Mouse (Mus musculus): ENCODE data around the gene Wipf3. TPM values are rescaled to one million over a fixed set of nuclear protein-coding genes. Genes with fewer than 3 reads are reported as not detected.

Wipf3 gene
- total RNA-seq, 1 experiment, result 1.4 TPM

GRCm38 (mm10) chr6:54406116-54406515, 23.3 kb upstream of the Wipf3 start:
- H3K4me3 ChIP-seq (ENCODE audit: insufficient read depth in 1 of 2, low read depth in 1 of 2, low read length in 2 of 2, poor library complexity in 1 of 2, severe bottlenecking in 1 of 2), result no peak overlapping the region
- H3K9me3 ChIP-seq (ENCODE audit: control insufficient read depth, insufficient read depth, low read depth, low read length), result no peaks in the 10 kb centered on the region
- no peaks in the 10 kb centered on the region for H3K36me3 ChIP-seq (ENCODE audit: control insufficient read depth, insufficient read depth, low read length, poor library complexity, severe bottlenecking)
- TF ChIP-seq ZC3H11A (IDR thresholded peaks at IDR 0.05; ENCODE audit: borderline replicate concordance, low read depth, low read length) (no peak), ZNF384 (IDR thresholded peaks at IDR 0.05; ENCODE audit: low read depth, low read length) (no peak), CHD2 (IDR thresholded peaks at IDR 0.05; ENCODE audit: low read depth, low read length) (no peak), MAFK (IDR thresholded peaks at IDR 0.05; ENCODE audit: insufficient read depth, low read depth, low read length) (no peak), HCFC1 (IDR thresholded peaks at IDR 0.05; ENCODE audit: borderline replicate concordance, insufficient read depth, low read length) (no peak)
- peak; percentile 13 for DNase-seq (ENCODE audit: low read depth, low spot score)
- in situ Hi-C loops (cut with MboI; ENCODE audit: low sequenced_read_pairs in 2 of 2, unreplicated experiment in 2 of 2), result no loop called here
- no peak overlapping the region for H3K9ac ChIP-seq (ENCODE audit: insufficient read depth, low read depth, low read length, poor library complexity, severe bottlenecking)
- no peak overlapping the region for H3K27ac ChIP-seq (ENCODE audit: insufficient read depth, low read depth, low read length, poor library complexity, severe bottlenecking)
- H3K4me1 ChIP-seq (ENCODE audit: control insufficient read depth in 2 of 2, insufficient read depth in 2 of 2, low read length in 2 of 2, poor library complexity in 1 of 2), result 0 out of 4 replicates have a peak, but pooled peaks cover 0 to 2% of the 10 kb centered on the region in 2 experiments

GRCm38 (mm10) chr6:54409271-54409670, 20.1 kb upstream of the Wipf3 start:
- H3K9ac ChIP-seq (ENCODE audit: insufficient read depth, low read depth, low read length, poor library complexity, severe bottlenecking), result no peak overlapping the region
- H3K4me1 ChIP-seq (ENCODE audit: control insufficient read depth in 2 of 2, insufficient read depth in 2 of 2, low read length in 2 of 2, poor library complexity in 1 of 2), result 0 out of 4 replicates have a peak, but pooled peaks cover 0 to 2% of the 10 kb centered on the region in 2 experiments
- 0 out of 2 replicates have a peak overlapping the region, but pooled peaks have one; percentile 10 for H3K27ac ChIP-seq (ENCODE audit: insufficient read depth, low read depth, low read length, poor library complexity, severe bottlenecking)
- no peaks in the 10 kb centered on the region for H3K36me3 ChIP-seq (ENCODE audit: control insufficient read depth, insufficient read depth, low read length, poor library complexity, severe bottlenecking)
- TF ChIP-seq ZNF384 (IDR thresholded peaks at IDR 0.05; ENCODE audit: low read depth, low read length) (no peak), MAFK (IDR thresholded peaks at IDR 0.05; ENCODE audit: insufficient read depth, low read depth, low read length) (no peak), CHD2 (IDR thresholded peaks at IDR 0.05; ENCODE audit: low read depth, low read length) (no peak), HCFC1 (IDR thresholded peaks at IDR 0.05; ENCODE audit: borderline replicate concordance, insufficient read depth, low read length) (no peak), ZC3H11A (IDR thresholded peaks at IDR 0.05; ENCODE audit: borderline replicate concordance, low read depth, low read length) (no peak)
- no peak overlapping the region for H3K4me3 ChIP-seq (ENCODE audit: insufficient read depth in 1 of 2, low read depth in 1 of 2, low read length in 2 of 2, poor library complexity in 1 of 2, severe bottlenecking in 1 of 2)
- in situ Hi-C loops (cut with MboI; ENCODE audit: low sequenced_read_pairs in 2 of 2, unreplicated experiment in 2 of 2), result no loop called here
- no peaks in the 10 kb centered on the region for H3K9me3 ChIP-seq (ENCODE audit: control insufficient read depth, insufficient read depth, low read depth, low read length)
- DNase-seq (ENCODE audit: low read depth, low spot score), result no peak

GRCm38 (mm10) chr6:54410451-54410850, 19.0 kb upstream of the Wipf3 start:
- no peak overlapping the region for H3K4me3 ChIP-seq (ENCODE audit: insufficient read depth in 1 of 2, low read depth in 1 of 2, low read length in 2 of 2, poor library complexity in 1 of 2, severe bottlenecking in 1 of 2)
- TF ChIP-seq ZC3H11A (IDR thresholded peaks at IDR 0.05; ENCODE audit: borderline replicate concordance, low read depth, low read length) (no peak), MAFK (IDR thresholded peaks at IDR 0.05; ENCODE audit: insufficient read depth, low read depth, low read length) (no peak), ZNF384 (IDR thresholded peaks at IDR 0.05; ENCODE audit: low read depth, low read length) (no peak), HCFC1 (IDR thresholded peaks at IDR 0.05; ENCODE audit: borderline replicate concordance, insufficient read depth, low read length) (no peak), CHD2 (IDR thresholded peaks at IDR 0.05; ENCODE audit: low read depth, low read length) (no peak)
- no peak overlapping the region for H3K9ac ChIP-seq (ENCODE audit: insufficient read depth, low read depth, low read length, poor library complexity, severe bottlenecking)
- H3K4me1 ChIP-seq (ENCODE audit: control insufficient read depth in 2 of 2, insufficient read depth in 2 of 2, low read length in 2 of 2, poor library complexity in 1 of 2), result 0 out of 4 replicates have a peak, but pooled peaks cover 0 to 2% of the 10 kb centered on the region in 2 experiments
- no peaks in the 10 kb centered on the region for H3K9me3 ChIP-seq (ENCODE audit: control insufficient read depth, insufficient read depth, low read depth, low read length)
- no peak overlapping the region for H3K27ac ChIP-seq (ENCODE audit: insufficient read depth, low read depth, low read length, poor library complexity, severe bottlenecking)
- no peaks in the 10 kb centered on the region for H3K36me3 ChIP-seq (ENCODE audit: control insufficient read depth, insufficient read depth, low read length, poor library complexity, severe bottlenecking)
- in situ Hi-C loops (cut with MboI; ENCODE audit: low sequenced_read_pairs in 2 of 2, unreplicated experiment in 2 of 2), result no loop called here
- DNase-seq (ENCODE audit: low read depth, low spot score), result no peak

GRCm38 (mm10) chr6:54411591-54411990, 17.8 kb upstream of the Wipf3 start:
- in situ Hi-C loops (cut with MboI; ENCODE audit: low sequenced_read_pairs in 2 of 2, unreplicated experiment in 2 of 2), result no loop called here
- no peaks in the 10 kb centered on the region for H3K9me3 ChIP-seq (ENCODE audit: control insufficient read depth, insufficient read depth, low read depth, low read length)
- DNase-seq (ENCODE audit: low read depth, low spot score), result no peak
- no peak overlapping the region for H3K9ac ChIP-seq (ENCODE audit: insufficient read depth, low read depth, low read length, poor library complexity, severe bottlenecking)
- TF ChIP-seq ZC3H11A (IDR thresholded peaks at IDR 0.05; ENCODE audit: borderline replicate concordance, low read depth, low read length) (no peak), MAFK (IDR thresholded peaks at IDR 0.05; ENCODE audit: insufficient read depth, low read depth, low read length) (no peak), CHD2 (IDR thresholded peaks at IDR 0.05; ENCODE audit: low read depth, low read length) (no peak), HCFC1 (IDR thresholded peaks at IDR 0.05; ENCODE audit: borderline replicate concordance, insufficient read depth, low read length) (no peak), ZNF384 (IDR thresholded peaks at IDR 0.05; ENCODE audit: low read depth, low read length) (no peak)
- 0 out of 4 replicates have a peak, but pooled peaks cover 0 to 2% of the 10 kb centered on the region in 2 experiments for H3K4me1 ChIP-seq (ENCODE audit: control insufficient read depth in 2 of 2, insufficient read depth in 2 of 2, low read length in 2 of 2, poor library complexity in 1 of 2)
- no peak overlapping the region for H3K27ac ChIP-seq (ENCODE audit: insufficient read depth, low read depth, low read length, poor library complexity, severe bottlenecking)
- no peaks in the 10 kb centered on the region for H3K36me3 ChIP-seq (ENCODE audit: control insufficient read depth, insufficient read depth, low read length, poor library complexity, severe bottlenecking)
- no peak overlapping the region for H3K4me3 ChIP-seq (ENCODE audit: insufficient read depth in 1 of 2, low read depth in 1 of 2, low read length in 2 of 2, poor library complexity in 1 of 2, severe bottlenecking in 1 of 2)

All from ES-E14 (cell line).